Mouse (Mus musculus) brain, adult 2 months (tissue): ENCODE data around the gene Tcirg1.

Source experiments
- DNase-seq: peaks from one replicate; pipeline ENCODE4 v3.0.0; 2011; ENCODE audit warnings: low read depth, low spot score

The Tcirg1 gene

DNA sequence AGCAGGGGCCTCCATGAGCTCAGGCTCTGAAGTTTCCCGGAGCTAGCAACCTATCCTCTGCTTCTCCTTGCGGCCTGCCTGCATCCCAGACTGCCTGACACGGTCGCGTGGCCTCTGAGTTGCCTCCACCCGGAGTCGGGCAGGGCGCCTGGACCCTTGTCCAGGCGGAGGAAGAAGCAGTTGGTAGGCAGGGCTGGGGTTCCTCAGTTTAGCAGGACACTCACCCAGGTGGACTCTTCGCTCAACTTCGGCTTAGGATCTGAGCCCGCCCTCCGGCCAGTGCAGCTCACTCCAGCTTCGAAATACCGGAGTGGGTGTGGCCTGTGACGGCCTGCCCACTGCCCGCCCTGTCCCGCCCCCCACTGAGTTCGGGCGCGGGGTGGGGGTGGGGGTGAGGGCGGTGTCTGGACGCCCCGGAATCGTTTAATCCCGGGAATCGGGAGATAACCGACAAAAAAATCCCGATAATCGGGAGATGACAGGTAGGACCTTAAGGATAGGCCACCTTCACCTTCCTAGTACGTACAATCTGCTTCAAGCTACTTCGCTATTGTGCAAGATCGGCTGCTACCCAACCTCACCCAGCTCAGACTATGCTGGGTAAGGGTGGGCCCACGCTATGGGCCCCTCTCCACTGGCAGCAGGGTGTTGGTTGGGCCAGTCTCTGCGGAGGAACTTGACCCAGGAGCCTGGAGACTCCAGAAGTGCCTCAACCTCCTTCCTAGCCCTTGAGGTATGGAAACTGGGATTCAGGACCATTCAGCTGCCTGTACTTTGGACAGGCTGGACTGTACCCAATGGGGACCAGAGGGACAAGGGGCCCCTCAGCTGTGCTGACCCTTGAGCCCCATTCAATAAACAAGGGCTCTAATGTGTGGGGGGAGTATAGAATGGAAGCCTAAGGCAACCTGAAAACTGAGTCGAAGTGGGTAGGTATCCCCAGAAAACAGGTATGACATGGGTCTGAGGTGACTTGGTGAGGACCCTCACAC, at the start of gene Tcirg1:
Gene Tcirg1, minus strand, starts transcription at position 339 of the 992 bp plus-strand sequence.
- peak; percentile 71 for DNase-seq

DNA sequence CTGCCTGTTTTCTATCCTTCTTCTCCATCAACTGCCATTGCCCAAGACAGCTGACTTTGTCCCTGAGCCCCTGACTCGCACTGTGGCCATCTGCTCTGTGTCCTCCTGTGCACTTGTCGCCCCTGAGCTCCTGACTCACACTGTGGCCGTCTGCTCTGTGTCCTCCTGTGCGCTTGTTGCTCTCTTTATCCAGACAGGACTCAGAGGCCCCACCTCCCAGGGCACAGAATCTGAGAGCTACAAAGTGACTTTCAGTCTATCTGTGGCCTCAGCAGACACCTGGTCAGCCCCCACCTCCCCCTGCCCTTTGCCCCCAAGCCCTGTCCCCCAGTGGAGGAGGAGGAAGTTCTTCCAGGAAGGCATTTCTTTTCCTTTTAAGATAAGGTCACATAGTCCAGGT, 48.9 kb upstream of the Tcirg1 start:
- DNase-seq = peak; percentile 62

DNA sequence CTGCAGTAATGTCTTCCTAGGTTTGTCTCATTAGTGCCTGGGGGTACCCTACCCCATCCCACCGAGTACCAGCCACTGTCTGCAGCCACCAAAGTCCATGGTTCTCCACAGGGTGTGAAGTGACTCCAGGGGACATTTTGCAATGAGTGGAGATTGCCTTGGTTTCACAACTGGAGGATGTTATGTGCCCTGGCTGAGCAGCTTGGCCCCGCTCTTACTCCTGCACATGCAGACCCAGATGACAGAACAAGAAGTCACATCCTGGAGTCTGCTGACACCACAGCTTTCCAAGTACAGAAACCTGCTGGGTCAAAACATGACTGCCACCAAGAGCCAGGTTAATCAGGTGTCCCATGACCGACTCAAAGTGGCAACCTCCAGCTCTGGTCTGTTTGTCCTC, 48.1 kb upstream of the Tcirg1 start:
- no peak for DNase-seq

DNA sequence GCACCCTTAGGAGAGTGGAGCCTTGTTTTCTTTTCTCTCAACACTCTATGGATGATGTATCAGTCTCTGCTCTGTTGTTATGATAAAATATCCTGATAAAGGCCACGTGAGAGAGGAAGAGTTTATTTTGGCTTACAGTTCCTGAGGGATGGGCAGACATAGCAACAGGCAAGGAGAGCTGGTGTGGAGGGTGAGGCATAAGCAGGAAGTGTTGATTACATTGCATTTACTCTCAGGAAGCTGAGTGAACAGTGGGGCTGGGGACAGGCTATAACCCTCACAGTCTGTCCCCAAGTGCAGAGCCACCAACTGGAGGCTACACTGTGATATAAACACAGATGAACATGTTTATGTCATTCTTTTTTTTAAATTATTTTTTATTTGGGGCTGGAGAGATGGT, 45.2 kb upstream of the Tcirg1 start:
- no peak for DNase-seq

DNA sequence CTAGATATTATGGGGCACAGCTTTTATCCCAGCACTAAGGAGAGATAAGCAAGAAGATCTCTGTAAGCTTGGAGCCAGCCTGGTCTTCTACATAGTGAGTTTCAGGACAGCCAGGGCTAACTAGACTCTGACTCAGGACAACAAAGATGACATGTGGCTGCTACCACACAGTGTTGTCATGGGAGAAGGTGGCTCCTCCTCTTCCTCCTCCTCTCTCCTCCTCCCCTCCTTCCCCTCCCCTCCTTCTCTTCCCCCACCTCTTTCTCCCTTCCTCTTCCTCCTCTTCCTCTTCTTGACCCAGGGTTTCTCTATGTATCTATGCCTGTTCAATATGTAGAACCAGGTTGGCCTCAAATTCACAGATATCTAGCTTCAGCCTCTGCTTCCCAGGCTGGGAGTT, 44.5 kb upstream of the Tcirg1 start:
- no peak for DNase-seq

DNA sequence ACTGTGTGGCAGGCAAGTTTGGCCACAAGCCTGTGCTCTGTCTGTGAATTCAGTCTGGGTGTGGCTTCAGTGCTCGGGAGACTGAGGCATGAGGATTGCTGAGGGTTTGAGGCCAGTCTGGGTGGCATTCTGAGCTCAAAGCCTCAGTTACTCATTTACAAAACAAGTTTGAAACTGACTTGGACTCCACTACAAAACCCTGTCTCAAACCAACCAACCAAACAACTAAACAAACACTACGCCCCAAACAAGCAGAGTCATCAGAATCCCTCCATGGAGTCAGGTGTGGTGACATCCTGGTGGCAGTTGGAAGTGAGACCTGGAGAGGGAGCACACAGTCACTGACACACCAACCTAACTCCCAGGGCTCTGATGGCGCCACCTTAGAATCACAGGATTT, 43.4 kb upstream of the Tcirg1 start:
- DNase-seq = no peak

DNA sequence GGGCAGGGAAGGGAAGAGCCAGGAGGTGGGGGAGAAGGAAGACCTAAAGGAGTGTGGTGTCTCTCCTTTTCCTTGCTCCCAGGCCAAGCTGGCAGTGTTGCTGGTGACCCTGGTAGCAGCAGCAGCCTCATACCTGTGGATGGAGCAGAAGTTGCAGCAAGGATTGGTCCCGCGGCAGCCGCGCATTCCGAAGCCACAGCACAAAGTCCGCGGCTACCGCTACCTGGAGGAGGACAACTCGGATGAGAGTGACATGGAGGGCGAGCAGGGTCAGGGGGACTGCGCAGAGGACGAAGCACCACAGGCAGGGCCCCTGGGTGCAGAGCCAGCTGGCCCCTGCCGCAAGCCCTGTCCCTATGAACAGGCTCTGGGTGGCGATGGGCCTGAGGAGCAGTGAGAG, 41.6 kb upstream of the Tcirg1 start:
- DNase-seq = no peak

DNA sequence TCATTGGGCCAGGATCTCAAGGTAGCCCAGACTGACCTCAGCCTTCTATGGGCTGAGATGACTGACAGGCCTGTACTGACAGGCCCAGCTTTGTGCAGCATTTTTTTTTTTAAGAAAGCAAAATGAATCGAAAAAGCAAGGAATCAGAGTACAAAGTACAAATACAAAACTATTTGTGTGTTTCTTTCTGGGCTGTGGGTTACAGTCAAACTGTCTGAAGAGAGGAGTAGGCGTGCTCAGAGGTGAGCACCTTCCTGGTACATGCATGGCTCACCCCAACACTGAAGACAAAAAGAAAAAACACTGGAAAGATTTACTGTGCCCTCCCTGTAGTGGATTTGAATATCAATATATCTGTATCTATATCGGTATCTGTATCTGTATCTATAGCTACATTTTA, 40.9 kb upstream of the Tcirg1 start:
- DNase-seq = no peak

DNA sequence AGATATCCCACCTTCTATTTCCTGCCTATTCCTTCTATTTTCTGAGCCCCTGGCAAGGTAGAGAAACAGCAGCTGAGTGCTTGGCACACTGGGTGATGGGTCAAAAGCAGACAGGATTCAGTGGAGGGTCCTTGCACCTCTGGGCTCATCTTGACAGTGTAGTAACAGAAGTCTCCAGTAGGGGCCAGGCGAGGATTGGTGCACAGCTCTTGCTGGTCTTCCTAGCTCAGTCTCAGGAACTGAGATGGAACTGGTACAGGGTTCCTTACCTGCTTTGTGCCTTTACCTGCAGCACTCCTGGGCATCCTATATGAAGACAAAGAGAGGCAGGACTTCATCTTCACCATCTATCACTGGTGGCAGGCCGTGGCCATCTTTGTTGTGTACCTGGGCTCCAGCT, 39.8 kb upstream of the Tcirg1 start:
- peak; percentile 77 for DNase-seq

DNA sequence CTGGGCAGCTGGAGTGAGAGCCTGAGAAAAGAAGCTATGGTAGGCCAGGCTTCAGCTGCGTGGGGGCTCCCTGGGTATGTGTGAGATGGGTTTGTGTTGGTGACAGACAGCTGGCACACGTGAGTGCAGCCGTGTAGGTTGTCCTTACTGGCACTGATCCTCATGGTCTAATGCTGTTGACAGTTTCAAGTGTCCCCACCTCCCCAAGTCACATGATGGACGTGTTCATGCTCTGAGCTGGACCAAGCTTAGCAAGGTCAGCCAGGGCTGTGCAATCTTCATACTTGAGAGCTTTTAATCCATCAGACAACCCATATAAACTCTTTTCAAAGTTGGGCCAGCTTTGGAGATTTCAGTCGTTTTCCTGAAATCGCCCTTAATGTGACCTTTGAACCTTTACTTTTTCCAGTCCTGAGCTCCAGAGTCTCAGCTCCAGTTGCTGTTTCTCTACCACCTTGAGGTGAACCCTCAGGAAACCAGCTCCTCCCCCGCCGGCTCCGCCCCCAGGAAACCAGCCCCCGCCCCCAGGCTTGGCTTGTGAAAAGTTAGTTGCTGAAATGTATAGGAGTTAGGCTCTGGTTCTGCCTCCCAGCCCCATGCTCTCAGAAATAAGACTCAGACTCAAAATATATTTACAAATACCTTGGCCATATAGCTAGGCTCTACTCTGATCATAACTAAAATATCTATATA, 39.1 kb upstream of the Tcirg1 start:
- no peak for DNase-seq

DNA sequence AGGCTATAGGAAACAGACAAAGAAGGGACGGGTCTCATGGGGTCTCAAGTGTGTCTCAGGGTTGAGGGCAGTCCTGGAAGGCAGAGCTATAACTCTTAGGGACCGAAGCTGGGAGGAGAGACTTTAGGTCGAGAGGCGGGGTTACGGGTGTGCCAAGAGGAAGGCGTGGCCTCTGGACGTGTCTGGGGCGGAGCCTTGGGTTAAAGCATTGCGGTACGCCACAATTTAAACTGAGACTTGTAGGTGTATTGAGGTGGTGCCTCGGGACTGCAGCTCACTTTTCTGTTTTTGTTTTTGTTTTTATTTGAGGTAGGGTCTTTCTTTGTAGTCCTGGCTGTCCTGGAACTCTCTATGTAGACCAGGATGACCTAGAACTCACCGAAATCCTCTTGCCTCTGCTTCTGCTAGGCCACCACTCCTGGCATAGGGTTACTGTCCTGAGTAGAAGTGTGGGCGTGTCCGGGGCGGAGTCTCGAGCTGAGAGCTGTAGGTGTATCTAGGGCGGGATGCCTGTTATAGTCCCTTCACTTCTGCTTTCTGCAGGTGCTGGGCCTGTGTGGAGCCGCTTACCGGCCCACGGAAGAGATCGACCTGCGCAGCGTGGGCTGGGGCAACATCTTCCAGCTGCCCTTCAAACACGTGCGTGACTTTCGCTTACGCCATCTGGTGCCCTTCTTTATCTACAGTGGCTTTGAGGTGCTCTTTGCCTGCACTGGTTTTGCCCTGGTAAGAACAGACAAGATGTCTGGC, 36.2 kb upstream of the Tcirg1 start:
- DNase-seq = no peak

DNA sequence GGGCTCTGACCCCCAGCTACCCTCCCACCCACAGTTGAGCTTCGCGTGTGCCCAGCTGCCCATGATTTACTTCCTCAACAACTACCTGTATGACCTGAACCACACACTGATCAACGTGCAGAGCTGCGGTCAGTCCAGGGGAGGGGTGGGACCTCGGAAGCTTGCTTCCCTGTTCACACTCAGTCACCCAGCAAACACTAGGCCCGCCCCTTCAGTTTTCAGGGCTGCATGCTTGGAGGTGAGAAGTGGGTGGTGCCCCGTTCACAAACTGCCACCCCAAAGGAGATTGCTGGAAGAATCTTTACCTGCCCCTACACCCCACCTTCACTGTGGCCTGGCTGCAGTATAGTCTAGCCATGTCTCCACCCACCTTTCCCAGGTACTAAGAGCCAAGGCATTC, 35.4 kb upstream of the Tcirg1 start:
- no peak for DNase-seq

DNA sequence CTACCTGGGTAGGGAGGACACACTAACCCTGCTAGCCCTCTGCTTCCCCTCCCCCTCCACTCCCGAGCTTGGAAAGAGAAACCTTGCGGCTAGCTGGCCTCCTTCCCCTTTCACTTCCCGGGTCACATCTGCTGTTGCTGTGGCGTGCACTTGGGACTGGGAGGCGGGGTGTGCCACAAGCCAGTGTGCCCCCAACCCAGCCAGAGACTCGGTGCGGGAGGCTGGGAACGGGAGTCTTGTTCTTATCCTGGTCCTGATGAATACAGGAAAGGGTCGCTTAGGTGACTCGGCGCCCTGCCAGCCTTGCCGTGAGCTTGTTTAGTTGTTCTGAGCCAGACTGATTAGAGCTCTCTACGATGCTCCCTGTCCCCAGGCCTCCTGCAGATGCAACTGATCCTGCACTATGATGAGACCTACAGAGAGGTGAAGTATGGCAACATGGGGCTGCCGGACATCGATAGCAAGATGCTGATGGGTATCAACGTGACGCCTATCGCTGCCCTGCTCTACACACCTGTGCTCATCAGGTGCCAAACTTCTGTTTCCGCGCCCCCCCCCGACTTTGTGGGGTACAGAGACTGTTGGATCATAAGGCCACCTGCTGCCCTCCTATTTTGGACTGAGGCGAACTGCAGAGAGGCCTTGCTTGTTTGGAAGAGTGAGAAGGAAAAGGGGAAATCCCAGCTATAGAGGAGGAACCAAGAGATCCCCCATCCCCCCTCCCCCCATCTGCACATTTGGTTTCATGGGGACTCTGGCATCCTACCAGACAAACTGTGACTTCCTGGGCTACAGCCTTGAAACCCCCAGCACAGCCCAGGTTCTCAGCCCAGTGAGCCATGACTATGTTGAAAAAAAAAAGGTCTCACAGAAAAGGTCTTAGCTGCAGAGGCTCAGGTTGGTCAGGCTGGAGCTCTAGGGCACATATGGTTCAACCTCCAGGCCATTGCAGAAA, 29.2 kb upstream of the Tcirg1 start:
- peak; percentile 58 for DNase-seq

DNA sequence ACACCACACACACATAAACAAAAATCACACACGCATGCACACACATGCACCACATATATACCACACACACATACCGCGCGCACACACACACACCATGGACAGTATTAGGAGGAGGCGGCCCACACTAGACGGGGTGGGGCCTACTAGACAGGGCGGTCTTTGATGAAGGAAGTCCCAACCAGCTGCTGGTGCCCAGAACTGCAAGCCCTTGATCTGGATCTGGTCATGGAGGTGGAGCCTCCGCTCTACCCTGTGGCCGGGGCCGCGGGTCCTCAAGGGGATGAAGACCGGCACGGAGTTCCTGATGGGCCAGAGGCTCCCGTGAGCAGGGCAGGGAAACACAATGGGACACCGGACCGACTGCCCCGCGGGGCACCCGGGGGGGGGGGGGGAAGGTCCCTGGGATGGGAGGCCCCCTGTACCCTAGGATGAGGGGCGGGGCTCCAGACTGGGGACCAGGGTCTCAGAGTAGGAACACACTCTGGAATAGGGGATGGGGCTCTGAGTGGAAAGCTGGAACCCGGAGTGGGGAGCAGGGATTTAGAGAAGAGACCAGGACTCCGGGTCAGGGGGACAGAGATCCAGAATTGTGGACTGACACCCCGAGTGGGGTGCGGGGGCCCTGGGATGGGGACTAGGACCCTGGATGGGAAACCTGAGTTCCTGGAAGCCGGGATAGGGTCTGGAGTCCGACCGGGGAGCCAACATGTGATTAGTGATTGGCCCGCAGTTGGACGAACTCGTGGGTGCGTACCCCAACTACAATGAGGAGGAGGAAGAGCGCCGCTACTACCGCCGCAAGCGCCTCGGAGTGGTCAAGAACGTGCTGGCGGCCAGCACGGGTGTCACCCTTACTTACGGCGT, 28.3 kb upstream of the Tcirg1 start, which contains the start of gene Unc93b1:
Gene Unc93b1, plus strand, starts transcription at position 155 of the 864 bp plus-strand sequence.
- peak; percentile 65 for DNase-seq

DNA sequence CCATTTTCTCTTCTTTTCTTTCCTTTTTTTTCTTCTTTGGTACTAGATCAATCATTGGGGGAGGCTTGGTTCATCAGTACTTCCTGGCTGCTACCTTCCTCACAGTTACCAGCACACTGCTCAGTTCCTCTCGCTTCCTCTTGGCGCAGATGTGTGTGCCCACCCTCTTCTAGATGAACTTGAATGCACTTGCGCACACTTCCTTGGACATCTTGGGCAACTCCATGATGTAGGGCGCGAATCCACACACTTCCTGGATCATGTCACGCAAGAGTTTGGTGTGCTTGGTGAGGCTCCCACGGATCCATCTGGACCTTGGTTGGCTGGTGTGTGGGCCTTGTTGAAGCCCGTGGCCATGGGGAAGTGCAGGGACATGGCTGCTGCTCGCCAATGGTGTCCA, 24.8 kb upstream of the Tcirg1 start:
- DNase-seq = peak; percentile 28

DNA sequence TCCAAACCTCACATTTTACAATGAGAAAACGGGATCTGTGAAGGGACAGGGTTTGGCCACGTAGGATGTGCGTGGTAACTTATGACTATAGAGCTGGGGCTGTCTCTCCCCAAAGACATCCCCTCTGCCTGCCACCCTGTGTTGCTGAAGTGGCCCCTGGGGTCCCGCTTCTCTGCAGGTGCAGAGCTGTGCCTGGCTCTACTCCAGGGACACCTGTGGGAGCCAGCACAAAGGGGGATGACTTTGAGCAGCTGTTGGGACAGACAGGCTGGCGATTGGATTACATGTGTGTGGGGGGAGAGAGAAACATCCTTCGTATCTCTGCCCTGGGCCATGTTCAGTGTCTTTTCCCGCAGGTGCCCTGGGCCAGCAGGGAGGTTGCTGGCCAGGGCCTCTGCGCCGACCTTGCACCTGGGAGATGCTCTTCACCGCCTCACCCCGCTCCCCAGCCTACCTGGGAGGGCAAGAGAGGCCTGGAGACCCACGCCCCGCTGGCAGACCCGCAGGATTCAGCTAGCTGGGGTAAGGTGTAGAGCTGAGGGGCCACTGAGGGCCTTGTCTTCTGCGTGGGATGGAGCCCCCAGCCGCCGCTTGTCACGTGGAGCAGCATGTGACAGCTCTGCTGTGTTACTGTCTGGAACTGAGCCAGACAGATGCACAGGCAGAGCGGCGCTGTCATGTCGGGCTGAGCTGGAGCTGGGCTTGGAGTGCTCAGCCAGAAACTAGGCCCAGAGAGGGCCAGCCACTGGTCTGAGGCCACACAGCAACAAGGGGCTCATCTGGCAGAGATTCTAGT, 23.5 kb upstream of the Tcirg1 start:
- peak; percentile 71 for DNase-seq

DNA sequence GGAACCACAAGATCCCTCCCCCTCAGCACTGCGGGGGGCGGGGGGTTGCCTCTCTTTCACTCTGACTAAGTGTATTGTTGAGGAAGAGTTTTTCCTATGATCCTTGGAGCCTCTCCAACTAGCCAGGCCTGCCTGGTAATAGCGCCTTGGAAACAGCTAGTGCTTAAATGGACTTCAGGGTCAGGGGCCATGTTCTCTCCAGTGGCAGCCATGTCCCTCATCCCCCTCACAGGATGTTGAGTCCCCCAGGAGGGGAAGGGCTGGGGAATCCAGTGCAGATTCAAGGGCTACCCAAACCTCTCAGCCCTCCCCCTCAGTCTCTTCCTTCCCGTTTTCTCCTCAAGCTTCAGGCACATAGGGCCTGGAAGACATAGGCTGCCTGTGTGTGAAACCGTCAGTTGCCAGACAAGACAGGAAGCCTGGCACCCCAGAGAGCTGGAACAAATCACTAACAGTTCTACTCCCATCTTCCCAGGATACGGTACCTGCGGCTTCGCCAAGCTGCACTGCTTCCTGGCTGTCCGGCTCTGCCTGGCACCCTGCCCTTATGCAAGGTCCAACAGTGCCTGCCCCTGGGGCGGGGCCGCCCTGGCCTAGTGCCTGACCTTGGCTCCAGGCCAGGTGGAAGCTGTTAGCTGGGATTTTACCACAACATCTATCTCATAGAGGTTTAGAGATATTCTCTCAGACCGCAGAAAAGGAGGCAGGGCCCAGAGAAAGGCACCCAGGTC, 22.4 kb upstream of the Tcirg1 start, which contains the start of gene Aldh3b1:
Gene Aldh3b1, minus strand, starts transcription at position 598 of the 731 bp plus-strand sequence.
- DNase-seq = peak; percentile 86

DNA sequence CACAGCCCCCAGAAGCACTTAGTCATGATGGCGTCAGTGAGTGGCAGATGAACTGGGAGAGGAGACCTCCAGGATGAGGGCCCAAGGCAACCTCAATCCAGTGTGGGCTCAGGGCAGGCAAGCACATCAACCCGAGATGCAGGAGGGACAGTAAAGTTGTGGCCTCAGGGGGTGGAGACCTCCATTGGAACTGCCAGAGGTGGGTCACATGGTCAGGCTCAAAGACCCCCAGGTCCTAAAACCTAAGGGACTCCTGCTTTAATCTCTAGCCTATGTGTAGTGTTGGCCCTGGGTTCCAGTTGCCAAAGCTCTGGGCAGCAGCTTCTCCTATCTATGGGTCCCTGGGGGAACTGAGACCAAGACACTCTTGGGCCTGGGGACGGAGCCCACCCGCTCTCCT, 21.8 kb upstream of the Tcirg1 start:
- DNase-seq = no peak
